Mouse (Mus musculus) cerebellum, postnatal 36 days (tissue): ENCODE data around the gene Rgma.
A peak's percentile ranks its signal among the peaks of the same experiment; 100 is the strongest.

Experiments
- DNase-seq, 2 experiments: peaks; one replicate each; pipeline ENCODE4 v3.0.0; 2021 to 2022; ENCODE audit warnings: mixed read lengths in 2 of 2

Gene Rgma

GRCm38 (mm10) chr7:73402106-73402505 is 26.8 kb downstream of the Rgma start:
- DNase-seq, result no peak

- no peak for DNase-seq
Measured at GRCm38 (mm10) chr7:73402671-73403070, 27.4 kb downstream of the Rgma start.

- DNase-seq, result no peak
Measured at GRCm38 (mm10) chr7:73403538-73403937, 28.2 kb downstream of the Rgma start.

GRCm38 (mm10) chr7:73405550-73405949 is 30.2 kb downstream of the Rgma start:
- no peak for DNase-seq

- no peak for DNase-seq
Measured at GRCm38 (mm10) chr7:73411523-73411922, 36.2 kb downstream of the Rgma start.

GRCm38 (mm10) chr7:73411986-73412385 is 36.7 kb downstream of the Rgma start:
- no peak for DNase-seq

- no peak for DNase-seq
Measured at GRCm38 (mm10) chr7:73412419-73412818, 37.1 kb downstream of the Rgma start.

GRCm38 (mm10) chr7:73414192-73414591 is 38.9 kb downstream of the Rgma start:
- DNase-seq, result no peak

GRCm38 (mm10) chr7:73419375-73419774 is 44.1 kb downstream of the Rgma start:
- no peak for DNase-seq

- DNase-seq, result no peak
Measured at GRCm38 (mm10) chr7:73420827-73421226, 45.5 kb downstream of the Rgma start.

GRCm38 (mm10) chr7:73421278-73422015 is 46.1 kb downstream of the Rgma start:
- peak in 1 of 2 experiments; percentile 31 for DNase-seq

- peak; percentile 77 to 88 for DNase-seq
Measured at GRCm38 (mm10) chr7:73422223-73423113, 47.2 kb downstream of the Rgma start.

- no peak for DNase-seq
Measured at GRCm38 (mm10) chr7:73423236-73423635, 47.9 kb downstream of the Rgma start.

- no peak for DNase-seq
Measured at GRCm38 (mm10) chr7:73424243-73424642, 48.9 kb downstream of the Rgma start.

- peak; percentile 51 to 54 for DNase-seq
Measured at GRCm38 (mm10) chr7:73424705-73425104, 49.4 kb downstream of the Rgma start.

GRCm38 (mm10) chr7:73425451-73425850 is 50.1 kb downstream of the Rgma start:
- no peak for DNase-seq

- DNase-seq, result no peak
Measured at GRCm38 (mm10) chr7:73426235-73426634, 50.9 kb downstream of the Rgma start.

- no peak for DNase-seq
Measured at GRCm38 (mm10) chr7:73426752-73427386, 51.6 kb downstream of the Rgma start.

GRCm38 (mm10) chr7:73427794-73428193 is 52.5 kb downstream of the Rgma start:
- DNase-seq, result no peak

GRCm38 (mm10) chr7:73428525-73428924 is 53.2 kb downstream of the Rgma start:
- DNase-seq, result no peak

GRCm38 (mm10) chr7:73433637-73434335 is 58.5 kb downstream of the Rgma start:
- DNase-seq, result no peak

GRCm38 (mm10) chr7:73434336-73434677 is 59.0 kb downstream of the Rgma start:
- no peak for DNase-seq

- no peak for DNase-seq
Measured at GRCm38 (mm10) chr7:73435685-73436084, 60.4 kb downstream of the Rgma start.
